Mouse (Mus musculus): ENCODE results near the gene Zfp523. TPM values are rescaled to one million over a fixed set of nuclear protein-coding genes. Genes with fewer than 3 reads are reported as not detected.

The Zfp523 gene
- polyA plus RNA-seq (2015; fragmentation: Nextera tagmentation; extraction: Ambion mirVana) = 41.4 and 46.0 TPM in 2 replicates

DNA sequence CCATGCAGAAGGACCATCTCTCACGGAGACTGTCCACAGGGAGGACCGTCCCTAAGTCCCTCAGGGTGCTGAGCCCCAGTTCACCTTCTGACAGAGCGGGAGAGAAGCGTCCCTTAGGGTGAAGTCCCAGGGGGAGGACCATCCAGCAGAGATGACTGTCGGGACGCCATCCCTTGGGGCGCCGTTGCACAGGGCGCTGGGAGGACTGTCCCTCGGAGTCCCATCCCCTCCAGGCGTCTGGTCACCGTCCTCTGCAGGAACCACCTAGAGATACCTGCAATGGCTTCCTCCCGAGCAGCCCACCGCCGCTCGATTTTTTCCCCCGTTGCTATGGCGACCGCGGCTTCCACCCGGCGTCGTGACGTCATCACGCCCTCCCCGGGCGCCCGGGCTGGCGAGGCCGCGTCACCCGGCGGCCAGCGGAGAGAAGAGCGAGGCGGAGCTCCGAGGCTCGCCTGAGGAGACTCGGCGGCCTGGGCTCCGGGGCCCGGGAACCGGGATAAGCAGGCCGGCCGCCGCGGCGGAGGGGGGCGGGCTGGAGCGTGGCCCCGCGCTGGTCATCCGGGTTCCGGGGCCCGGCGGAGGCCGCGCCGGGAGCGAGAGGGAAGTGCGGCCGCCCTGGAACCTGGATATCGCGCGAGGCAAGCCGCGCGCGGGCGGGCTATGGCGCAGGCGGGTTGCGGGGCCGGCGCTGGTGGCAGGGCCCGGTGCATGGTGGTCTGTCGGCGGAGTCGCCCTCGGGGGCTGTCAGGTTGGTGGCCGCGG lies at the start of gene Zfp523:
TSS of gene Zfp523 (plus strand) at position 355 of the 765 bp plus-strand sequence.
- Histone ChIP-seq H3K4me3 (peak within 1 kb of the TSS; percentile 78), H3K27ac (replicated peaks) (peak within 1 kb of the TSS; percentile 94), H3K9ac (peak within 1 kb of the TSS; percentile 94), H3K4me1 (replicated peaks) (peaks cover 73% of the 10 kb centered on the region), H3K4me2 (peak within 1 kb of the TSS; percentile 87), H3K36me3 (peaks cover 10% of the 10 kb centered on the region), H3K9me3 (no peaks in the 10 kb centered on the region), H3K27me3 (no peaks in the 10 kb centered on the region)
- peak; percentile 83 for ATAC-seq (ENCODE audit: low read depth)
- under 1% methylated on average over 67 of the region's 82 CpGs for WGBS

DNA sequence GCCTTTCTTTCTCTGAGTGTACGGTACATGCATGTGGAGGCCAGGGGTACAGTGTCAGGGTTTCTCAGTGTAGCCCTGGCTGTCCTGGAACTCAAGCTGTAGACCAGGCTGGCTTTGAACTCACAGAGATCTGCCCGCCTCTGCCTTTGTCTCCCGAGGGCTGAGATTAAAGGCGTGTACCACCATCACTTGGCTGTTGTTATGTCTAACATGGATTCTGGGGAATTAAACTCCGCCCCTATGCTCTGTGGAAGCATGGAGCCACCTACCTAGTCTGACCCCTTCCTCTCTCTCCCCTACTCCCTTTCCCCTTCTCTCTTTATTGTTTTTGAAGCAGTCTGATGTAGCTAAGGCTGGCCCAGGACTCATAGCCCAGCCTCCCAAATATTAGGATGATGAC lies 47.1 kb upstream of the Zfp523 start:
- ATAC-seq (ENCODE audit: low read depth) = no peak
- Histone ChIP-seq H3K4me3 (no peak overlapping the region), H3K27me3 (no peaks in the 10 kb centered on the region), H3K4me1 (replicated peaks) (peaks cover 14% of the 10 kb centered on the region), H3K9me3 (no peaks in the 10 kb centered on the region), H3K9ac (no peak overlapping the region), H3K4me2 (no peak overlapping the region), H3K36me3 (no peaks in the 10 kb centered on the region), H3K27ac (replicated peaks) (no peak overlapping the region)
- WGBS = 90% methylated on average over 5 of the region's 5 CpGs

DNA sequence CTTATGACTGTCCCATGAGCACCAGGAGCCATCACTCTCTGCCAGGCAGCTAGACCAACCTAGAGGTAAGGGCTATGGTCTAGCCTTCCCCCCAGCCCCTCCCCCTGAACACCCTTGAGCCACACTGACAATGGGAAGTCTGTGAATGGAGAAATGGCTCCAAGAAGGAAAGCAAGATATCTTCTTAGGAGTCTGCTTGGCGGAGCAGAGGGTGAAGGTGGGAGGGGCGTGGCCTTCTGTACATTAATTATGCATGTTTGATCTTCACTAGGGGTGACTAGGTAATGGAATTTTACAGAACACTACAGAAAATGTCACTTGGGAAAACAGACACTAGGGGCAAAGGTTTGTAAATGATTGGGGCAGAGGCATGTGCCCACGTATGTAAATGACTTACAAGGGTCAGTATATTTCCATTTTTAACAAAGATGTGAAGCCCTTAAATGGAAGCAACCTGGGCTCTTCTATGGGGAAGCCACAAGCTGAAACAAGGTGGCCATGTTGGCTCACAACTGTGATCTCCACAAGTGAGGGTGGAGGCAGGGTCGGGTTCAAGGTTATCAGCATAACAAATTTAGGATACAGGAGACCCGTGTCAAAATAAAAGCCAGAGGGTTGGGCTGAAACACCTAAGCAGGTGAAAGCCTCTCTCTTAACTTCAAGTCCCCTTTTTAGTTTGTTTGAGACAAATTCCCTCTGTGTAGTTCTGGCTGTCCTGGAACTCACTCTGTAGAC lies 46.4 kb upstream of the Zfp523 start:
- no peak overlapping the region for H3K9ac ChIP-seq
- ATAC-seq (ENCODE audit: low read depth) = no peak
- H3K4me1 ChIP-seq (replicated peaks) = peaks cover 14% of the 10 kb centered on the region
- H3K4me2 ChIP-seq = no peak overlapping the region
- no peak overlapping the region for H3K4me3 ChIP-seq
- no peaks in the 10 kb centered on the region for H3K36me3 ChIP-seq
- H3K27ac ChIP-seq (replicated peaks) = no peak overlapping the region
- no peaks in the 10 kb centered on the region for H3K9me3 ChIP-seq
- no peaks in the 10 kb centered on the region for H3K27me3 ChIP-seq
- WGBS = 74% methylated on average over 5 of the region's 5 CpGs

DNA sequence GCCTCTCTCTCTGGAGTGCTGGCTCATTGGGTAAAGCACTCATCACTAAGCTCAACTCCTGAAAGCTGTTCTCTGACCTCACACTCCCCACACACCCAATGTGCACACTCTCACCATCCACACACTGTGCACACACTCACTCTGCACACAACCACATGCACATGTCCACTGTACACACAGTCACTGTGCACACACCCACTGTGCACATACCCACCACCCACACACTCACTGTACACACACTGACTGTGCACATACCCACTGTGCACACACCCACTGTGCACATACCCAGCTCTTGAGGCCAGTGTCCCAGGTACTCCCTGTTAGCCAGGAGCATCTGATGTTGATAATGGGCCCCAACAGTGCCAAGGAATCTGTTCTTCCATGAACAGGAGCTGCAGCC lies 45.8 kb upstream of the Zfp523 start:
- no peaks in the 10 kb centered on the region for H3K27me3 ChIP-seq
- no peak overlapping the region for H3K9ac ChIP-seq
- H3K9me3 ChIP-seq = no peaks in the 10 kb centered on the region
- peaks cover 16% of the 10 kb centered on the region for H3K4me1 ChIP-seq (replicated peaks)
- H3K27ac ChIP-seq (replicated peaks) = no peak overlapping the region
- H3K4me2 ChIP-seq = no peak overlapping the region
- ATAC-seq (ENCODE audit: low read depth) = no peak
- no peaks in the 10 kb centered on the region for H3K36me3 ChIP-seq
- H3K4me3 ChIP-seq = no peak overlapping the region

DNA sequence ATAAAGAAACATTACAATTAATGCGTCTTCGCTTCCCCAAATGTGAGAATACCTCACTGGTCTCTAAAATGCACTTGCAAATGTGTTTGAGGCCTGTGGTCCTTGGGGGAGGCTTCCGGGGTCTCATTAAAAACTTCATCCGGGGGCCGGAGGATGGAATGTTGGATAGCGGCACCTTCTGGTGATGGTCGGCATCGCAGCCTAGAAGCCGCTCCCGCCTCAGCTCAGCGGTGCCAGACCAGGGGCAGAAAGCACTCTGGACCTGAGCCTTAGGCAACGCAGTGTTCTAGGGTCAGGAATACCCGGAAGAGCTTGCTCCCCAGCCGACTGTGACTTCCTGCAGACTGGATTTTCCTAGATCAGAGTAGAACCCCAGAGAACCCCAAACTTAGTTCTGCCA lies 43.7 kb upstream of the Zfp523 start:
- ATAC-seq (ENCODE audit: low read depth) = no peak
- WGBS = 7% methylated on average over 14 of the region's 14 CpGs

DNA sequence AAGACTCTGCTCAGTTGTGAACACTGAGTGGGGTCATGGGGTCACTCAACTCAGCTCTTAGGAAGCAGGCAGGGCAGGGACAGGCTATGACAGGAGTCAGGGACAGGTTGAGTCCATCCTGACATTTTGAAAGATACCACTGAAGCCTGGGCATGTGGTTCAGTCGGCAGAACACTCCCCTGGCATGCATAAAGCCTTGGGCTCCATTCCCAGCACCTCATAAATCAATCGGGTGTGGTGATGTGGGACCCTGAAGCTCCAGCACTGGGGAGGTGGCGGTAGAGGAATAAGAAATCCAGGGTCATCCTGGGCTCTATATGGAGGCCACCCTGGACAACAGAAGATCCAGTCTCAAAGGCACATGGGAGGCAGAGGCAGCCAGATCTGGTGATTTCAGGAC lies 41.4 kb upstream of the Zfp523 start:
- no peak for ATAC-seq (ENCODE audit: low read depth)
- Histone ChIP-seq H3K4me1 (replicated peaks) (peaks cover 26% of the 10 kb centered on the region), H3K4me2 (no peak overlapping the region), H3K36me3 (no peaks in the 10 kb centered on the region), H3K9me3 (no peaks in the 10 kb centered on the region), H3K4me3 (no peak overlapping the region), H3K9ac (no peak overlapping the region), H3K27ac (replicated peaks) (no peak overlapping the region), H3K27me3 (0 out of 2 replicates have a peak, but pooled peaks cover 5% of the 10 kb centered on the region)
- WGBS = 48% methylated on average over 3 of the region's 3 CpGs

More for the DNA sequence above, 43.7 kb upstream of the Zfp523 start:
- Histone ChIP-seq H3K27me3 (no peaks in the 10 kb centered on the region), H3K4me1 (replicated peaks) (peaks cover 21% of the 10 kb centered on the region), H3K36me3 (no peaks in the 10 kb centered on the region), H3K9ac (no peak overlapping the region), H3K4me3 (no peak overlapping the region; the same call in 1 of the 2 replicates), H3K9me3 (no peaks in the 10 kb centered on the region), H3K4me2 (peak overlapping the region; percentile 11; the same call in 1 of the 2 replicates), H3K27ac (replicated peaks) (no peak overlapping the region)

DNA sequence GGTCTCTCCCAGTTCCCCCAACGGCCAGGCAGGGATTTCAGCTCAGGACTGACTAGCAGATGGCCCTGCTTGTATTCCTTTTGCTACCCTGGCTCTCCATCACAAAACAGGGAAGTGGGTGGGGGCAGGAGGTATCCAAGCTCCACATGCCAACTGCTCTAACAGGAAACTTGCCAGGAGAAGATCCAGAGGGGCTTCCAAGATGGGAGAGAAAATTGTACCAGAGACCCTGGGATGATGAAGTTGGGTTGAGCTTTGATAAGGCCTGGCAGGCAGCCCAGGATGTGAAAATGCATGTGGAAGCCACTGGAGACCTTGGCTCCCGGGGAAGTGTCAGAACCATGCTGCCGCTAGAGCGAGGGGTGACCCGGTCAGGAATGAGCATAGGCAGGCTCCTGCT lies 40.7 kb upstream of the Zfp523 start:
- no peak overlapping the region for H3K4me2 ChIP-seq
- ATAC-seq (ENCODE audit: low read depth) = no peak
- H3K36me3 ChIP-seq = no peaks in the 10 kb centered on the region
- H3K27ac ChIP-seq (replicated peaks) = 0 out of 2 replicates have a peak overlapping the region, but pooled peaks have one; percentile 9
- no peaks in the 10 kb centered on the region for H3K9me3 ChIP-seq
- H3K4me3 ChIP-seq = no peak overlapping the region
- H3K27me3 ChIP-seq = 0 out of 2 replicates have a peak, but pooled peaks cover 10% of the 10 kb centered on the region
- peaks cover 33% of the 10 kb centered on the region for H3K4me1 ChIP-seq (replicated peaks)
- 43% methylated on average over 5 of the region's 5 CpGs for WGBS
- H3K9ac ChIP-seq = no peak overlapping the region

DNA sequence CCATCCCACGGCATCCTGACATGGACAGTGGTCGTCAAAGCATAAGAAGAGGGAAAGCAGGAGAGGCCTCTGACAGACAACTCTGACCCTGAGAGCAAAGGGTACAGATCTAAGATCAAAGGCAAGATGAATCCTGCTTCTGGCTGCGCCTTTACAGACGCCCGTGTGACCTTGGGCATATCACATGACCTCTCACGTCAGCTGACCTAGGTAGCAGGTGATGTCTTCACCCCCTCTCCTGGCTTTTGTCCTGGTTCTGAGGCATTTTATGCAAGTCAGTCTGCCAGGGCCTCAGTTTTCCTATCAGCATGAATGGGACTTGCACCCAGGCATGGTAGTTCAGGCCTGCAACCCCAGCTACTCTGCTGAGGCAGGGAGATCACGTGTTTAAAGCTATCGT lies 38.9 kb upstream of the Zfp523 start:
- H3K4me2 ChIP-seq = no peak overlapping the region
- no peak overlapping the region for H3K9ac ChIP-seq
- peaks cover 36% of the 10 kb centered on the region for H3K4me1 ChIP-seq (replicated peaks)
- H3K27me3 ChIP-seq = 0 out of 2 replicates have a peak, but pooled peaks cover 10% of the 10 kb centered on the region
- no peaks in the 10 kb centered on the region for H3K9me3 ChIP-seq
- no peak for ATAC-seq (ENCODE audit: low read depth)
- H3K36me3 ChIP-seq = no peaks in the 10 kb centered on the region
- WGBS = 86% methylated on average over 8 of the region's 8 CpGs
- H3K4me3 ChIP-seq = no peak overlapping the region
- H3K27ac ChIP-seq (replicated peaks) = no peak overlapping the region

DNA sequence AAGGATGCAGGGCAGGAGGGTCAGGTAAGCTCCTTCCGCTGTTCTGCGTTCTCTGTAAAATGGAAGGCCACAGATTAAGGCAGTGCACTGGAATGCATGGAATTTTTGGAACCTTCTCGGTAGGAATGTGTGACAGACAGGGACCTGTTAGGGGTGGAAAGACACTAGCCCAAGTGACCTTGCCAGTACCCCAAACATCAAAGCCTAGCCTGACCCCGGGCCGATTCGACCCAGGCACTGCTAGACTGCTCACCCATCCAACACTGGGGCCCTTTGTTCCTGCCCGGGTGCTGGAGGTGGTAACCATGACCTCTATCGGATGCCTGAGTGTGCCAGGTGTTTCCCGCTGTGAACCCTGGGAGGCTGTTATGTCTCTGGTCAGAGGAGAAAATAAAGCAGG lies 38.2 kb upstream of the Zfp523 start:
- no peak for ATAC-seq (ENCODE audit: low read depth)
- H3K9me3 ChIP-seq = no peaks in the 10 kb centered on the region
- WGBS = 70% methylated on average over 9 of the region's 9 CpGs
- H3K27ac ChIP-seq (replicated peaks) = no peak overlapping the region
- H3K4me2 ChIP-seq = no peak overlapping the region
- 0 out of 2 replicates have a peak, but pooled peaks cover 10% of the 10 kb centered on the region for H3K27me3 ChIP-seq
- H3K9ac ChIP-seq = no peak overlapping the region
- peaks cover 38% of the 10 kb centered on the region for H3K4me1 ChIP-seq (replicated peaks)
- no peaks in the 10 kb centered on the region for H3K36me3 ChIP-seq
- no peak overlapping the region for H3K4me3 ChIP-seq

DNA sequence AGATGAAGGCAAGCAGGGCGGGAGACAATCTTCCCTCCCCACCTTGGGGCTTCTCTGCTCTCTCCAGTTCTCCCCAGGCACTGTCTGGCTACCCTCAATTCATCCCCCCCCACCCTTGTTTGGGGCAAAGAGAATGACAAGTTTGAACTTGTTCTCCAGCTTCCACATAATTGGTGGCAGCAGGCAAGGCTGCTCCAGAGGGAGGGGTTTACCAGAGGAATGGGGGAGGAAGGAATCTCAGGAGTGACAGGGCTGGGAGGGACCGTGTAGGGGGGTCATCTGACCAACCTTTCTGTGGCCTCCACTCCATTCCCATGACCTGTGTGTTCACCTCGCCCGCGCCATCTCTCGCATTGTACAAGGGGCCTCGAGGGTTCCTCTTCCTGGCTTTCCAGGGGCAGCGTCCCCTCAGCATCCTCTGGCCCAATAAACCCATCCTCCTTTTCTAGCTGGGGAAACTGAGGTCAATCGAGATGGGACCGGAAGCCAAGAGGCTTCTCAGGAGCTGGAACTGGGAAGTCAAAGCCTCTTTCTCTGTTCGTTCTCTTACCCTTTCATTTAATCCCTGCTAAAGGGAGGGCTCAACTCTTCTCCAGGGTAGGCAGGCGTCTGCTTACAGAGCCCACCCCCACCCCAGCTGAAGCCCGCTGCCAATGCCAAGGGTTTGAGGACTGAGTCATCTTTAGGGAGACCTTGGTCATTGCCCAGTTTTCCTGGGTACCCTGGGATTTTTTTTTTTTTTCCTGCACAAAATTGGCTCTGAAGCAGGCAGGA lies 36.3 kb upstream of the Zfp523 start:
- Histone ChIP-seq H3K36me3 (no peaks in the 10 kb centered on the region), H3K9ac (peak overlapping the region; percentile 91), H3K27ac (replicated peaks) (peak overlapping the region; percentile 93), H3K4me3 (peak overlapping the region; percentile 76), H3K9me3 (no peaks in the 10 kb centered on the region), H3K27me3 (0 out of 2 replicates have a peak, but pooled peaks cover 10% of the 10 kb centered on the region), H3K4me1 (replicated peaks) (peaks cover 58% of the 10 kb centered on the region), H3K4me2 (peak overlapping the region; percentile 81)
- WGBS = 24% methylated on average over 13 of the region's 13 CpGs
- no peak for ATAC-seq (ENCODE audit: low read depth)

DNA sequence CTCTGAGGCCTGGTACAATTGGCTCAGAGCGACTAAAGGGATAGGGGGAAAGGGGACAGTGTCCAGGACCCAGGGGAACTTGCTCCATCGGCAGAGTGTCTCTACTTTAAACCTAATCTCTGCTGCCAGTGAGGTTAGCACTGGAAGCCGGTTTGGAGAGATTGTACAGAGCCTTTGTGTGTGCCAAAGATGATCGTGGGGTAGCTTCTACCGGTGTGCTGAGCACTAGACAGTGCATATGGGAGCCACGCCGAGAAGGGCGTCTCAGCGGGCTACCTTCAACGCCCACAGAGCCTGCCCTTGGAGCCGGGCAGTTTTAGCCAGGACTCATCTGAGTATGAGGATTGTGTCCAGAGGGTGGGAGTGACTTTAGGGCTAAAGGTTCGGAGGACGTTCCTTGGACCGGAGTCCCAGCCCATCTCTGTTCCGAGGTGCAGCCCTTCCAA lies 35.7 kb upstream of the Zfp523 start:
- Histone ChIP-seq H3K36me3 (no peaks in the 10 kb centered on the region), H3K9me3 (no peaks in the 10 kb centered on the region), H3K9ac (peak overlapping the region; percentile 91), H3K27me3 (0 out of 2 replicates have a peak, but pooled peaks cover 10% of the 10 kb centered on the region), H3K4me3 (peak overlapping the region; percentile 76), H3K4me2 (peak overlapping the region; percentile 81), H3K27ac (replicated peaks) (peak overlapping the region; percentile 93), H3K4me1 (replicated peaks) (peaks cover 61% of the 10 kb centered on the region)
- ATAC-seq (ENCODE audit: low read depth) = peak; percentile 34; the same call in 1 of the 2 replicates
- WGBS = 2% methylated on average over 15 of the region's 15 CpGs
